Mouse (Mus musculus): ENCODE data around the gene Farp1. TPM values are rescaled to one million over a fixed set of nuclear protein-coding genes. Genes with fewer than 3 reads are reported as not detected.
A peak's percentile ranks its signal among the peaks of the same experiment; 100 is the strongest.

Gene Farp1
- polyA plus RNA-seq, 1 experiment from 2014 or later: 34.2 TPM

DNA sequence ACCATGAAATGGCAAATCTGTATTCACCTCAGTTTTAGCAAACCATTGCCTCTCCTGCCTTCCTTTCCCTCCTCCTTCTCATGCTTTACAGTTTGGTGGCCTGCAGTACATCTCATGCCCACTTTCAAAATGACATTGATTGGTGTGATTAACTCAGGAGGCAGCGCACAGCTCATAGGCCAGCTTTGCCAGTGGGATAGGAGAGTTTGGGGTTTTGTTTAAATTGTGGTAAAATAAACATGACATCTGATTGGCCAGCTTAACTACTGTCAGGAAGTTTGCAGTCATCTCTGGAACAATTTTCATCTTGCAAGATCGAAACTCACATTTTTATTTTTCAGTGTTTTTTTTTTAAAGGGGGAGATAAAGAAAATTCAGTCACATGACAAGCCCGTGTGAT, 112.0 kb downstream of the Farp1 start:
- Histone ChIP-seq H3K27ac (replicated peaks; ENCODE audit: low read depth, low read length) (no peak overlapping the region), H3K9ac (ENCODE audit: low read depth, low read length) (no peak overlapping the region), H3K4me3 (ENCODE audit: low read depth, low read length) (no peak overlapping the region), H3K4me2 (ENCODE audit: low read depth, low read length) (no peak overlapping the region), H3K4me1 (ENCODE audit: control insufficient read depth, insufficient read depth, low read length) (peaks cover 33% of the 10 kb centered on the region), H3K9me3 (ENCODE audit: control insufficient read depth, low read length) (no peaks in the 10 kb centered on the region), H3K27me3 (replicated peaks; ENCODE audit: control insufficient read depth, insufficient read depth, low read length) (no peaks in the 10 kb centered on the region), H3K36me3 (ENCODE audit: control insufficient read depth, insufficient read depth, low read length) (no peaks in the 10 kb centered on the region)
- WGBS: 51% methylated on average over 3 of the region's 3 CpGs
- ATAC-seq (ENCODE audit: low read depth) (no peak), DNase-seq (ENCODE audit: low spot score) (no peak)

DNA sequence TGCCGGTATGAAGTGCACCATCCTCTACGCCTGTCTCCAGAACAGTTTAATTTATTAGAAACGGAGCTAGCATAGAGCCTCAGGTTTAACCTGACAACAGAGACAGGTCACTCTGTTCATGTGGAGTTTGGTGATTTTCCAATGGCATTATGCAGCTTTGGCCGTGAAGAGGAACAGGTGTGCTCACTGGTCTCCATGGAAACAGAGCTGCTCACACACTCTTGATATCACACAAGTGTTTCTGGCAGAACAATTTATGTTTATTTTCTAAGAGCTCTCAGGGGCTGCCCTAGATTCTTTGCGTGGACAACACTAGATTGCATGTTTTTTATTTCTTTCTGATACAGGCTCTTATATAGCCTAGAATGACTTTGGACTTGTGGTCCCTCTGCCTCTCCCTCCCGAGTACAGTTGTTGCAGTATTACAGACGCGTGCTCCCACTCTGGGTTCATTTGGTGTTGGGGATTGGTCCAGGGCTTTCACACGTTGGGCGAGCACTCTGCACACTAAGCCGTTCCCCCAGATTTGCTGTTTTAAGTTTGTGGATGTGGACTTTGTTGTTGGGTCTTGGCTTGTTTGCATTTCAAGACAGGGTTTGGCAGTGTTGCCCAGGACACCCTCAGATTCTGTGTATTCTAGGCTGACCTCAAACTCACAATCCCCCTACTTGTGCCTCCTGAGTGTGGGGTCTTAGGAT, 113.2 kb downstream of the Farp1 start:
- no peak; the same call in 1 of the 2 replicates for ATAC-seq (ENCODE audit: low read depth)
- WGBS: 77% methylated on average over 11 of the region's 11 CpGs
- H3K4me1 ChIP-seq (ENCODE audit: control insufficient read depth, insufficient read depth, low read length): peaks cover 38% of the 10 kb centered on the region

DNA sequence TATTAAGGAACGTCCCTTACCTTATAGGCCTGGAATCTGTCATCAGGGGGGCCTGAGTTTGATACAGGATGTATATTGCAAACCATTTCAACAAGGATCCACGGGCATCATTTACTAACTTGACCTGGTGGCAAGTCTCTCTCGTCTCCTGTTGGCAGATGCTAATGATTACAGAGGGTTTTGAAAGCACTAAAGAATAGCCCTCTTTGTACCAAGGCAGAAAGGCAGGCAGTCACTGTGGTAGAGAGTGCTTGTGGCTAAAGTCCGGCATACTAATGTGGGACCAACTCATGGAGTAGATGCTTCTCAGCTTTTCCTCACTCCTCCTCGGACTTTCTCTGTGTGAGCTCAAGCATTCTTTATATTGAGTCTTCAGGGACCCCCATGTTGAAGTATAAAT, 115.0 kb downstream of the Farp1 start:
- no peaks in the 10 kb centered on the region for H3K9me3 ChIP-seq (ENCODE audit: control insufficient read depth, low read length)
- no peak overlapping the region for H3K4me3 ChIP-seq (ENCODE audit: low read depth, low read length)
- H3K27me3 ChIP-seq (replicated peaks; ENCODE audit: control insufficient read depth, insufficient read depth, low read length): no peaks in the 10 kb centered on the region
- H3K27ac ChIP-seq (replicated peaks; ENCODE audit: low read depth, low read length): no peak overlapping the region
- DNase-seq (ENCODE audit: low spot score) (no peak), ATAC-seq (ENCODE audit: low read depth) (no peak)
- no peak overlapping the region for H3K9ac ChIP-seq (ENCODE audit: low read depth, low read length)
- no peak overlapping the region for H3K4me2 ChIP-seq (ENCODE audit: low read depth, low read length)
- H3K4me1 ChIP-seq (ENCODE audit: control insufficient read depth, insufficient read depth, low read length): peaks cover 35% of the 10 kb centered on the region
- H3K36me3 ChIP-seq (ENCODE audit: control insufficient read depth, insufficient read depth, low read length): no peaks in the 10 kb centered on the region
- WGBS: 52% methylated on average over 5 of the region's 5 CpGs

More for the DNA sequence above, 113.2 kb downstream of the Farp1 start:
- Histone ChIP-seq H3K9ac (ENCODE audit: low read depth, low read length) (no peak overlapping the region), H3K27me3 (replicated peaks; ENCODE audit: control insufficient read depth, insufficient read depth, low read length) (no peaks in the 10 kb centered on the region), H3K36me3 (ENCODE audit: control insufficient read depth, insufficient read depth, low read length) (no peaks in the 10 kb centered on the region), H3K27ac (replicated peaks; ENCODE audit: low read depth, low read length) (no peak overlapping the region), H3K9me3 (ENCODE audit: control insufficient read depth, low read length) (no peaks in the 10 kb centered on the region), H3K4me3 (ENCODE audit: low read depth, low read length) (no peak overlapping the region), H3K4me2 (ENCODE audit: low read depth, low read length) (no peak overlapping the region)
- no peak for DNase-seq (ENCODE audit: low spot score)

DNA sequence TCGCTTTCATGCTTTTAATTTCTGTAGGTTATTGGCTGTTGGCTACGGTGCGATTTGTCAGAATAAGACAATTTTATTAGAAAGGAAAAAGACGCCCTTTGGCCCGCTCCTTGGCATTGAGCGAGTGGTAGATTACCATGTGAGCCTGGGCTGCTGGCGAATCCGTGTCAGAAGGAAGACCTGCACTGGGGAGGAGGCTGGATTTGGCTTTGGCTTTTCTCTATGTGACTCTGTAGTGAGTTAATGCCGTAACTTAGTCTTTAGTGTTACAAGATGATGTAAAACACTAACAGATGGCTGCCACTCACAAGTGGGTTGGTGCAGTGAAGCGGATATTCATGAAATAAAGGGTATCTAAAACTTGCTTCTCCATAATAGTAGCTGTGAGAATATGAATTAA, 116.8 kb downstream of the Farp1 start:
- H3K27ac ChIP-seq (replicated peaks; ENCODE audit: low read depth, low read length): peak overlapping the region; percentile 58
- no peak overlapping the region for H3K9ac ChIP-seq (ENCODE audit: low read depth, low read length)
- no peak for ATAC-seq (ENCODE audit: low read depth)
- H3K9me3 ChIP-seq (ENCODE audit: control insufficient read depth, low read length): no peaks in the 10 kb centered on the region
- WGBS: 60% methylated on average over 10 of the region's 10 CpGs
- H3K4me1 ChIP-seq (ENCODE audit: control insufficient read depth, insufficient read depth, low read length): peaks cover 25% of the 10 kb centered on the region
- no peak overlapping the region for H3K4me2 ChIP-seq (ENCODE audit: low read depth, low read length)
- no peak for DNase-seq (ENCODE audit: low spot score)
- H3K36me3 ChIP-seq (ENCODE audit: control insufficient read depth, insufficient read depth, low read length): no peaks in the 10 kb centered on the region
- no peak overlapping the region for H3K4me3 ChIP-seq (ENCODE audit: low read depth, low read length)
- H3K27me3 ChIP-seq (replicated peaks; ENCODE audit: control insufficient read depth, insufficient read depth, low read length): no peaks in the 10 kb centered on the region

DNA sequence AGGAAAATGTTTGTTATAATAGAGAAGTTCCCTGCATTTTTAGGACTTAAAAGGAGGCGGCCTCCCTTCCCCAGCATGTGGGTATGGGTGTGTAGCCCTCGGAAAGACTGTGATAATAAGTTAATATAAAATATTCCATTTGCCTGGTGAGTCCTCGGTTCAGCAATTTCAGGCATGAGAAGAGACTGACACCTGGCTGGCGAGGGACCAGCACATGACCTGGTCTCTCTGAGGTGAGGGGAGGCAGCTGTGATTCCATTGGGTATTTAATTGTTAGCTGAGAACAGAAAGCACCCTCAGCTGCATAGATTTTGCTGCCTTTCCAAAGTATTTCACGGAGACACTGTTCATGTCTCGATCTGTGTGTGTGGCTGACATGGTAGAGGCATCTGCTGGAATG, 117.8 kb downstream of the Farp1 start:
- no peak for ATAC-seq (ENCODE audit: low read depth)
- Histone ChIP-seq H3K27me3 (replicated peaks; ENCODE audit: control insufficient read depth, insufficient read depth, low read length) (no peaks in the 10 kb centered on the region), H3K4me1 (ENCODE audit: control insufficient read depth, insufficient read depth, low read length) (peaks cover 24% of the 10 kb centered on the region), H3K36me3 (ENCODE audit: control insufficient read depth, insufficient read depth, low read length) (no peaks in the 10 kb centered on the region), H3K4me2 (ENCODE audit: low read depth, low read length) (no peak overlapping the region), H3K9ac (ENCODE audit: low read depth, low read length) (no peak overlapping the region), H3K27ac (replicated peaks; ENCODE audit: low read depth, low read length) (no peak overlapping the region), H3K9me3 (ENCODE audit: control insufficient read depth, low read length) (no peaks in the 10 kb centered on the region), H3K4me3 (ENCODE audit: low read depth, low read length) (no peak overlapping the region)
- DNase-seq (ENCODE audit: low spot score): no peak
- 61% methylated on average over 6 of the region's 6 CpGs for WGBS

DNA sequence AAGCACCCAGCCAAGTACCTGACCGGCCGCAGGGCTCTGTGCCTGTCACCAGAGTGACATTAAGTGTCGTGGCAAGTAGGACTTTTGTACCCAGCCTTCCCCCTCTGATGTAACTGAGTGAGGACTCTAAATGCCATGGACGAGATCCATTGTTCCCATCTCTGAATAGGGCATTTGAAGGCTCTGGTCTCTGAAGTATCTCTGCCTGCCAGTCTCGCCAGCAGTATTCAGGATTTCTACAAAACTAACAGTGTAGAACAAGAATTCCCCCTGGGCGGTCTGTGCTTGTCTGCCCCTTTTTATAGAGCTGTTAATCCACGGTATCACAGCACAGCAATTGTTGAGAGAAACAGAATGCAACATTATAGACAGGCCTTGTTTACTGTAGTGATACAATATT, 118.3 kb downstream of the Farp1 start:
- H3K27me3 ChIP-seq (replicated peaks; ENCODE audit: control insufficient read depth, insufficient read depth, low read length): no peaks in the 10 kb centered on the region
- no peak overlapping the region for H3K27ac ChIP-seq (replicated peaks; ENCODE audit: low read depth, low read length)

DNA sequence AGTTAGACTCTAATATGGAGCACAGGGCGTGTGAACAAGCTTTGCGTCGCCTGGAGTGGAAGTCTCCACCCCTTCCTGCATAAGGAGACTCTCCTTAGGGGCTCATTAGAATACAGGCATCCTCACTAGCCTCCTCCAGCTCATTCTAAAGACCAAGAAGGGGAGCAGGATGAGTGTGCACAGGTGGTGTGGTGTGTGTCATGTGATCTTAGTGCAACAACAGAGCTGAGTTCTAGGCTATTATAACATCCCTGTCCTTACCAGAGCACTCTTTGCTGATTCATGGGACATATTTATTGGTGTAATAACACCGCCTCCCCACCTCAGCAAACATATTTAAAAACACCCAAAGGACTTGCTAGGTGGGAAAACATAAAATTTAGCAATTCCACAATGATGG, 120.2 kb downstream of the Farp1 start:
- H3K27ac ChIP-seq (replicated peaks; ENCODE audit: low read depth, low read length): no peak overlapping the region
- H3K4me1 ChIP-seq (ENCODE audit: control insufficient read depth, insufficient read depth, low read length): peaks cover 24% of the 10 kb centered on the region
- DNase-seq (ENCODE audit: low spot score) (no peak), ATAC-seq (ENCODE audit: low read depth) (peak; percentile 31; the same call in 1 of the 2 replicates)
- no peak overlapping the region for H3K4me2 ChIP-seq (ENCODE audit: low read depth, low read length)
- no peaks in the 10 kb centered on the region for H3K9me3 ChIP-seq (ENCODE audit: control insufficient read depth, low read length)
- no peak overlapping the region for H3K9ac ChIP-seq (ENCODE audit: low read depth, low read length)
- H3K36me3 ChIP-seq (ENCODE audit: control insufficient read depth, insufficient read depth, low read length): no peaks in the 10 kb centered on the region
- 67% methylated on average over 4 of the region's 4 CpGs for WGBS
- no peak overlapping the region for H3K4me3 ChIP-seq (ENCODE audit: low read depth, low read length)
- no peaks in the 10 kb centered on the region for H3K27me3 ChIP-seq (replicated peaks; ENCODE audit: control insufficient read depth, insufficient read depth, low read length)

More for the DNA sequence above, 118.3 kb downstream of the Farp1 start:
- Histone ChIP-seq H3K9me3 (ENCODE audit: control insufficient read depth, low read length) (no peaks in the 10 kb centered on the region), H3K9ac (ENCODE audit: low read depth, low read length) (no peak overlapping the region), H3K4me2 (ENCODE audit: low read depth, low read length) (no peak overlapping the region), H3K4me1 (ENCODE audit: control insufficient read depth, insufficient read depth, low read length) (peaks cover 24% of the 10 kb centered on the region), H3K4me3 (ENCODE audit: low read depth, low read length) (no peak overlapping the region), H3K36me3 (ENCODE audit: control insufficient read depth, insufficient read depth, low read length) (no peaks in the 10 kb centered on the region)
- no peak for DNase-seq (ENCODE audit: low spot score)
- WGBS: 57% methylated on average over 7 of the region's 7 CpGs
- ATAC-seq (ENCODE audit: low read depth): no peak

DNA sequence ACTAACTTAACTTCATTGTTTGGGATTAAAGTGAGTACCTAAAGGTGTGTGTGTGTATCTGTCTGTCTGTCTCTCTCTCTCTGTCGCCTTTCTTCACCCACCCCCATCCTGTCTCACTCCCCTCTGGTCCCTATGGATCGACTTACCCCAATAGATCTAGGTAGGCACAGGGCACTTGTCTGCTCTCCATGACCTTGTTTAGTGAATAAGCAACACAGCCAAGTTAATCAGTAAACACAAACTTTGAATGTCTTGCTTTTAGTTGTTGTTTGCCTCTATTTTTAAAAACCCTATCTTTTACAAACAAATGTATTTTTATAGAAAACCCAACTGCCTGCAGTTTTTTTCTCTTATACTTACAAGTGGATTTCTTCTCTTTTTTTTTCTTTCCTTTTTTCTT, 123.6 kb downstream of the Farp1 start:
- no peak for ATAC-seq (ENCODE audit: low read depth)
- Histone ChIP-seq H3K4me3 (ENCODE audit: low read depth, low read length) (no peak overlapping the region), H3K4me2 (ENCODE audit: low read depth, low read length) (no peak overlapping the region), H3K9ac (ENCODE audit: low read depth, low read length) (no peak overlapping the region), H3K9me3 (ENCODE audit: control insufficient read depth, low read length) (no peaks in the 10 kb centered on the region), H3K36me3 (ENCODE audit: control insufficient read depth, insufficient read depth, low read length) (no peaks in the 10 kb centered on the region), H3K27ac (replicated peaks; ENCODE audit: low read depth, low read length) (no peak overlapping the region), H3K4me1 (ENCODE audit: control insufficient read depth, insufficient read depth, low read length) (0 out of 2 replicates have a peak, but pooled peaks cover 3% of the 10 kb centered on the region), H3K27me3 (replicated peaks; ENCODE audit: control insufficient read depth, insufficient read depth, low read length) (no peaks in the 10 kb centered on the region)
- WGBS: 74% methylated on average over 2 of the region's 2 CpGs
- no peak for DNase-seq (ENCODE audit: low spot score)

DNA sequence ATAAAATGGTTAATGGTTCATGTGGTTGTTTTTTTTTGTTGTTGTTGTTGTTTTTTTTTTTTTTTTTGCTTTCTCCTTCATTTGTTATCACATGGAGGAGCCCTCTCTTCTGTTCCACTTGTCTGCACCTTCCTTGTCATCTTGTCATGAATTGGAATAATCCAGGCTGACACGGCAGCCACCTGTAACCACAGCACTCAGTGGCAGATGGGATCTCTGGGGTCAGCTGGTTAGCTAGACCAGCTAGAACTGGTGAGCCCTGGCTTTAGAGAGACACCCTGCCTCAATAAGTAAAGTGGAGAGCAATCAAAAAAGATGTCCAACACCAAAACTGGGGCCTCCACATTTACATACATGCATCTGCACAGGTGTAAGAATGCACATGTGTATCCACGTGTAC, 127.8 kb downstream of the Farp1 start:
- Histone ChIP-seq H3K9ac (ENCODE audit: low read depth, low read length) (no peak overlapping the region), H3K4me3 (ENCODE audit: low read depth, low read length) (no peak overlapping the region), H3K27me3 (replicated peaks; ENCODE audit: control insufficient read depth, insufficient read depth, low read length) (no peaks in the 10 kb centered on the region), H3K27ac (replicated peaks; ENCODE audit: low read depth, low read length) (no peak overlapping the region), H3K4me2 (ENCODE audit: low read depth, low read length) (no peak overlapping the region), H3K9me3 (ENCODE audit: control insufficient read depth, low read length) (no peaks in the 10 kb centered on the region), H3K36me3 (ENCODE audit: control insufficient read depth, insufficient read depth, low read length) (no peaks in the 10 kb centered on the region), H3K4me1 (ENCODE audit: control insufficient read depth, insufficient read depth, low read length) (0 out of 2 replicates have a peak, but pooled peaks cover 6% of the 10 kb centered on the region)
- ATAC-seq (ENCODE audit: low read depth) (no peak), DNase-seq (ENCODE audit: low spot score) (no peak)
- 96% methylated on average over 2 of the region's 2 CpGs for WGBS
